9 mouse cellular contexts compared by ENCODE assay signal in genomic region chr7:18959446-18959845, GRCm38 (mm10). TPM values are rescaled to one million over a fixed set of nuclear protein-coding genes. Genes with fewer than 3 reads are reported as not detected.
DNase-seq lines count a peak whose midpoint lies in the region; ATAC-seq and TF ChIP-seq lines count a peak whose summit lies in the region.
"Had no signal": no experiment of that assay in that cellular context is flagged by ENCODE, and none has a peak within 500 bp of the region (broad histone marks: within the 10 kb centered on the region; RNA-seq: fewer than 3 reads in every experiment).

No protein-coding gene starts in this region.

- peaks cover 41% of the 10 kb centered on the region for H3K36me3 ChIP-seq in neural tube, embryonic 13.5 days
- H3K36me3 ChIP-seq in thymus, adult 2 months (ENCODE audit: control insufficient read depth, insufficient read depth, low read length): no peaks in the 10 kb centered on the region
- no peaks in the 10 kb centered on the region for H3K36me3 ChIP-seq in forebrain, embryonic 16.5 days (ENCODE audit: control insufficient read depth, insufficient read depth)

- peaks cover 8% of the 10 kb centered on the region for H3K27me3 ChIP-seq in neural tube, embryonic 13.5 days
- peaks cover 25% of the 10 kb centered on the region; the same call in 1 of the 2 replicates for H3K27me3 ChIP-seq in thymus, adult 2 months (ENCODE audit: control insufficient read depth, insufficient read depth, low read length)
- no peaks in the 10 kb centered on the region for H3K27me3 ChIP-seq in forebrain, embryonic 16.5 days (replicated peaks; ENCODE audit: control insufficient read depth, insufficient read depth, low read length)

- no peak overlapping the region for H3K4me3 ChIP-seq in neural tube, embryonic 13.5 days
- H3K4me3 ChIP-seq in thymus, adult 2 months (ENCODE audit: control insufficient read depth, insufficient read depth, low read length): no peak overlapping the region
- H3K4me3 ChIP-seq in forebrain, embryonic 16.5 days (replicated peaks; ENCODE audit: low read length): no peak overlapping the region

- no peak for ATAC-seq in neural tube, embryonic 13.5 days (ENCODE audit: low read depth)
- no peak for ATAC-seq in forebrain, embryonic 16.5 days

- no peaks in the 10 kb centered on the region for H3K9me3 ChIP-seq in neural tube, embryonic 13.5 days
- no peaks in the 10 kb centered on the region for H3K9me3 ChIP-seq in forebrain, embryonic 16.5 days (ENCODE audit: control insufficient read depth, low read length)

- TF ChIP-seq POLR2A in thymus, adult 2 months (IDR thresholded peaks at IDR 0.05; ENCODE audit: control insufficient read depth, extremely low read depth, insufficient read depth, low read length, poor library complexity): no peak

- no peak for TF ChIP-seq CTCF in thymus, adult 2 months (IDR thresholded peaks at IDR 0.05; ENCODE audit: borderline replicate concordance, control insufficient read depth, extremely low read depth, insufficient read depth, low read length, poor library complexity)

- peak; percentile 41 for DNase-seq in embryo, embryonic 10 days (ENCODE audit: low spot score)
- DNase-seq in embryo, embryonic 10.5 days (ENCODE audit: low spot score): no peak
- DNase-seq in neural tube, embryonic 10.5 days (ENCODE audit: extremely low spot score, low spot score): no peak
- DNase-seq in induced T-regulatory cell, adult 2 months (ENCODE audit: low read depth): peak; percentile 26
- peak; percentile 72 to 73 for DNase-seq in lung, postnatal 4 days
- no peak for DNase-seq in thymus, adult 2 months
- DNase-seq: spleen, adult 18-20 months had no signal

- H3K4me2 ChIP-seq in neural tube, embryonic 13.5 days: no peak overlapping the region
- H3K4me2 ChIP-seq in forebrain, embryonic 16.5 days (ENCODE audit: low read length): no peak overlapping the region

- H3K27ac ChIP-seq in neural tube, embryonic 13.5 days (replicated peaks): 0 out of 2 replicates have a peak overlapping the region, but pooled peaks have one; percentile 49
- H3K27ac ChIP-seq in thymus, adult 2 months (ENCODE audit: control insufficient read depth, insufficient read depth, low read length): no peak overlapping the region
- H3K27ac ChIP-seq in forebrain, embryonic 16.5 days (ENCODE audit: low read length): no peak overlapping the region

- 60% methylated on average over 8 of the region's 8 CpGs for WGBS in neural tube, embryonic 13.5 days
- 22% methylated on average over 8 of the region's 8 CpGs for WGBS in thymus, adult 2 months
- 63% methylated on average over 8 of the region's 8 CpGs for WGBS in forebrain, embryonic 16.5 days

- H3K4me1 ChIP-seq in neural tube, embryonic 13.5 days (replicated peaks): peaks cover 82% of the 10 kb centered on the region
- peaks cover 5% of the 10 kb centered on the region; the same call in 1 of the 2 replicates for H3K4me1 ChIP-seq in thymus, adult 2 months (replicated peaks; ENCODE audit: control insufficient read depth, insufficient read depth, low read length)
- H3K4me1 ChIP-seq in forebrain, embryonic 16.5 days (replicated peaks; ENCODE audit: control insufficient read depth, insufficient read depth, low read length): peaks cover 36% of the 10 kb centered on the region

- no peak overlapping the region for H3K9ac ChIP-seq in neural tube, embryonic 13.5 days
- no peak overlapping the region for H3K9ac ChIP-seq in forebrain, embryonic 16.5 days (replicated peaks; ENCODE audit: low read depth, low read length)

RNA-seq across cellular contexts. Expression of gene Nanos2, which starts 27.8 kb away (rescaled TPM):
- polyA plus RNA-seq in neural tube, embryonic 13.5 days (2015; fragmentation: Nextera tagmentation; extraction: Ambion mirVana): 0.56 TPM in 2 replicates
- polyA plus RNA-seq in thymus, adult 2 months (2012; rRNA removed): 0.12 TPM in 1 of 2 replicates, not detected in the other
- 0.46 and 0.91 TPM in 2 replicates for polyA plus RNA-seq in forebrain, embryonic 16.5 days (2015; fragmentation: Nextera tagmentation; extraction: Ambion mirVana)

RNA-seq across cellular contexts. Expression of gene Mypop, which starts 31.6 kb away (rescaled TPM):
- 5.8 and 7.4 TPM in 2 replicates for polyA plus RNA-seq in neural tube, embryonic 13.5 days (2015; fragmentation: Nextera tagmentation; extraction: Ambion mirVana)
- polyA plus RNA-seq in thymus, adult 2 months (2012; rRNA removed): 3.6 and 5.0 TPM in 2 replicates
- polyA plus RNA-seq in forebrain, embryonic 16.5 days (2015; fragmentation: Nextera tagmentation; extraction: Ambion mirVana): 3.1 and 3.6 TPM in 2 replicates

RNA-seq across cellular contexts. Expression of gene Nova2, which starts 33.8 kb away (rescaled TPM):
- 9.7 and 10.7 TPM in 2 replicates for polyA plus RNA-seq in neural tube, embryonic 13.5 days (2015; fragmentation: Nextera tagmentation; extraction: Ambion mirVana)
- polyA plus RNA-seq in thymus, adult 2 months (2012; rRNA removed): 0.39 and 0.40 TPM in 2 replicates
- 15.8 and 17.3 TPM in 2 replicates for polyA plus RNA-seq in forebrain, embryonic 16.5 days (2015; fragmentation: Nextera tagmentation; extraction: Ambion mirVana)

RNA-seq across cellular contexts. Expression of gene Irf2bp1, which starts 44.4 kb away (rescaled TPM):
- polyA plus RNA-seq in neural tube, embryonic 13.5 days (2015; fragmentation: Nextera tagmentation; extraction: Ambion mirVana): 28.4 and 29.9 TPM in 2 replicates
- 67.2 and 76.3 TPM in 2 replicates for polyA plus RNA-seq in thymus, adult 2 months (2012; rRNA removed)
- polyA plus RNA-seq in forebrain, embryonic 16.5 days (2015; fragmentation: Nextera tagmentation; extraction: Ambion mirVana): 28.0 and 30.4 TPM in 2 replicates

RNA-seq across cellular contexts. Expression of gene Ccdc61, which starts 49.2 kb away (rescaled TPM):
- polyA plus RNA-seq in neural tube, embryonic 13.5 days (2015; fragmentation: Nextera tagmentation; extraction: Ambion mirVana): 19.7 and 23.0 TPM in 2 replicates
- 56.5 and 67.1 TPM in 2 replicates for polyA plus RNA-seq in thymus, adult 2 months (2012; rRNA removed)
- 23.9 and 24.0 TPM in 2 replicates for polyA plus RNA-seq in forebrain, embryonic 16.5 days (2015; fragmentation: Nextera tagmentation; extraction: Ambion mirVana)

Comparison
In these comparisons a context has a peak if more than half of its experiments do, and no peak if none do; other contexts are left out.
1. DNase-seq: peak in embryo, embryonic 10 days (single experiment), induced T-regulatory cell, adult 2 months (single experiment) and lung, postnatal 4 days (2 of 2); none in embryo, embryonic 10.5 days (single experiment), neural tube, embryonic 10.5 days (single experiment) and thymus, adult 2 months (single experiment).